Mouse (Mus musculus) adrenal gland, adult 18-20 months (tissue): ENCODE data around the gene Ranbp3. TPM values are rescaled to one million over a fixed set of nuclear protein-coding genes. Genes with fewer than 3 reads are reported as not detected.

Experiments
- DNase-seq, 2 experiments: peaks; one replicate each; pipeline ENCODE4 v3.0.0; 2021 to 2022; ENCODE audit warnings: low spot score in 2 of 2
- total RNA-seq, 2 experiments: library from RNA; stranded (reverse); gene quantifications; 1 replicate in 1 of 2; 2 replicates in 1 of 2; pipeline ENCODE4 v1.2.3; 2021

Ranbp3 gene
- total RNA-seq, 2 experiments from 2014 or later: 64.9 to 75.7 TPM

GRCm38 (mm10) chr17:56723419-56724161 lies 50.5 kb downstream of the Ranbp3 start:
- DNase-seq: no peak

GRCm38 (mm10) chr17:56727029-56727649 lies 54.0 kb downstream of the Ranbp3 start:
- no peak for DNase-seq

GRCm38 (mm10) chr17:56727659-56728058 lies 54.6 kb downstream of the Ranbp3 start:
- no peak for DNase-seq

GRCm38 (mm10) chr17:56728117-56728516 lies 55.0 kb downstream of the Ranbp3 start:
- no peak for DNase-seq

- DNase-seq: no peak
These were observed 56.1 kb downstream of the Ranbp3 start for GRCm38 (mm10) chr17:56729151-56729550.

- DNase-seq: no peak
These were observed 56.6 kb downstream of the Ranbp3 start for GRCm38 (mm10) chr17:56729656-56730055.

GRCm38 (mm10) chr17:56736534-56736933 lies 63.4 kb downstream of the Ranbp3 start:
- DNase-seq: no peak

GRCm38 (mm10) chr17:56738221-56738620 lies 65.1 kb downstream of the Ranbp3 start:
- no peak for DNase-seq

- DNase-seq: no peak
These were observed 67.2 kb downstream of the Ranbp3 start for GRCm38 (mm10) chr17:56740118-56740787.

- DNase-seq: no peak
These were observed 67.7 kb downstream of the Ranbp3 start for GRCm38 (mm10) chr17:56740788-56741160.

- no peak for DNase-seq
These were observed 71.1 kb downstream of the Ranbp3 start for GRCm38 (mm10) chr17:56744173-56744572.

- peak in 1 of 2 experiments; percentile 29 for DNase-seq
These were observed 78.4 kb downstream of the Ranbp3 start for GRCm38 (mm10) chr17:56751404-56752072.

GRCm38 (mm10) chr17:56753452-56753851 lies 80.4 kb downstream of the Ranbp3 start:
- no peak for DNase-seq

- DNase-seq: no peak
These were observed 81.4 kb downstream of the Ranbp3 start for GRCm38 (mm10) chr17:56754271-56755185.

GRCm38 (mm10) chr17:56756703-56757399 lies 83.8 kb downstream of the Ranbp3 start:
- peak in 1 of 2 experiments; percentile 41 for DNase-seq

GRCm38 (mm10) chr17:56757416-56758123 lies 84.5 kb downstream of the Ranbp3 start, which contains the start of gene Nrtn:
Gene Nrtn (minus strand): TSS chr17:56757530.
- DNase-seq: peak; percentile 89 to 92

GRCm38 (mm10) chr17:56758132-56758531 lies 85.0 kb downstream of the Ranbp3 start:
- peak; percentile 60 to 64 for DNase-seq

- DNase-seq: no peak
These were observed 86.2 kb downstream of the Ranbp3 start for GRCm38 (mm10) chr17:56759261-56759660.

GRCm38 (mm10) chr17:56761077-56761476 lies 88.0 kb downstream of the Ranbp3 start:
- DNase-seq: no peak
